Mouse (Mus musculus) layer of hippocampus, postnatal 25 days (tissue): Measurements from ENCODE around the gene Ppp1ca. TPM values are rescaled to one million over a fixed set of nuclear protein-coding genes. Genes with fewer than 3 reads are reported as not detected.
A peak's percentile ranks its signal among the peaks of the same experiment; 100 is the strongest.

Source experiments
- DNase-seq, 2 experiments: peaks; one replicate each; pipeline ENCODE4 v3.0.0; 2022; ENCODE audit warnings: mixed read lengths in 2 of 2, low spot score in 1 of 2; ENCODE audit errors: extremely low spot score in 1 of 2
- total RNA-seq, 2 experiments: library from RNA; stranded (reverse); gene quantifications; 2 replicates each; pipeline ENCODE4 v1.2.3; 2021

The Ppp1ca gene
- total RNA-seq, 2 experiments from 2014 or later = 259 to 293 TPM

DNA sequence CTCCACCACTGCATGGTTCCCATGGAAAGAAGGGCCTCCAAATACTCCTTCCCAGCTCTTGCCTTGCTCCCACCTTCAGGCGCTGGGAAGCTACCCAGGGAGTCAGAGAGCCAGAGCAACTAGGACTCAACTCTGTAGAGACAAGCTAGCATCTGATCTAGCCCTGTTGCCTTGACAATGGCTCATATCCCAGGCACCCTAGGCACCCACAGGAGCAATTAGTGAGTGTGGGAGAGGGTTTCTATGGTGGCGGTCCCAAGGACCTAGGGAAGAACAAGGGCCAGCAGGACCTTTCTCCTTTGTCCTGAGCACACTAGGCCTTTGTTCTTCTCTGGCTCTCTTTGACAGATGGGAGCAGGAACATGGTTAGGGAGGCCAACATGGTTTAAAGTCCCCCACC lies 8.2 kb upstream of the Ppp1ca start:
- no peak for DNase-seq

DNA sequence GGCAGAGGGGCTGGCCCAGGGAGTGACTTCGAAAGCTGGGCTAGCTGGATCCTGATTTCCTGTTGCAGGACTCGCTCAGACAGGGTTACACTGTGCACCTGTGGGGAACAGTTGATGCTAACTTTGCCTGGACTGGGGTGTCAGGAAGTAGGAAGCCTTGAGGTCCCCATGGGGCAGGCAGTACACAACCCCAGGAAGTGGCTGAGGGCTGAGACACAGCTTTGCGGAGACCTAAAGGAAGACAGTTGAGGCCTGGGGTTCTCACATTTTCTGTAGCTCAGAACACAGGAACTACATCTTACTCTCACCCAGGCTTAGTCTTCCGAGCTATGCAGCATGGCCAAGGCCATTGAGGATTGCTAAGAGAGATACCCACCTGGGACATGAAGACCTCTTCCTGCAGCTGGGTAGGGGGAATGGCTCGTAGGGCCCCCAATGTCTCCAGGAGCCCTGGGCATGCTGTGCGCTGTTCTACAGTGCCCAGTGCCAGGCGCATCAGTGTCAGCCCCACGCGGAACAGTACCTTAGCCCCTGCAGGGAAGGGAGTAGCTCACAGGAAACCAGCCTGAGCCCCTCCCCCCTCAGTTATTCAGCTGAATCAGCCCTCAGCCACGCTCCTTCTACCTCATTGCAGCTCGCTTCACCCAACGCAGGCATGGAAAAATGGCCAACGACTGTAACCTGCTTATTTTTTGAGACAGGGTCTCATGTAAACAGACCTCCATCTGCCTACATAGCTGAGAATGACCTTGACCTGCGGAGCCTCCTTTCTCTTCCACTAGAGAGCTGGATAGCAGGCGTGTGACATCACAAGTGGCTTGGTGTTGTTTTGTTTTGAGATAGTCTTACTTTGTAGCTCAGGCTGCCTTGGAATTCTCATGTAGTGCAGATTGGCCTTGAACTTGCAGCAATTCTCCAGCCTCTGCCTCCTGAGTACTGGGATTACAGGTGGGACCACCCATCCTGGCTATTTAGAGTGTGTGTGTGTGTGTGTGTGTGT lies 6.6 kb upstream of the Ppp1ca start:
- no peak for DNase-seq

DNA sequence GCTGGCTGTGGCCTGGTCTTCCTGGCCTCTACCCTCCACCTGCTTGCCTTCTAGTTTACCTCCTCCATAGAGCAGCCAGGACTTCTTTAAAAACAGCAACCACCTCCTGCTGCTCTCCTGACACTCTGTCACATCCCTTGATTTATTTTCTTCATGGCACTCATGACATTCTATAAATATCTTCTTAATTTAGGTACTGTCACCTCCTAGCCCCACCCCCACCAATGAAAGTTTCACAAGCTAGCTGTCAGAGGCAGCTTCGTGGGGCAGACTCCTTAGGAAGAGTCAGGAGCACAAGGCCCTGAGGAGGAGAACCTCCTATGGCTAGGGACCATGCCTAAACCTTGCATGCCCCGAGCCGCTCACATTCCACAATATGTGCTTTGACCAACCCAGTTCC lies 4.6 kb upstream of the Ppp1ca start:
- DNase-seq = no peak

DNA sequence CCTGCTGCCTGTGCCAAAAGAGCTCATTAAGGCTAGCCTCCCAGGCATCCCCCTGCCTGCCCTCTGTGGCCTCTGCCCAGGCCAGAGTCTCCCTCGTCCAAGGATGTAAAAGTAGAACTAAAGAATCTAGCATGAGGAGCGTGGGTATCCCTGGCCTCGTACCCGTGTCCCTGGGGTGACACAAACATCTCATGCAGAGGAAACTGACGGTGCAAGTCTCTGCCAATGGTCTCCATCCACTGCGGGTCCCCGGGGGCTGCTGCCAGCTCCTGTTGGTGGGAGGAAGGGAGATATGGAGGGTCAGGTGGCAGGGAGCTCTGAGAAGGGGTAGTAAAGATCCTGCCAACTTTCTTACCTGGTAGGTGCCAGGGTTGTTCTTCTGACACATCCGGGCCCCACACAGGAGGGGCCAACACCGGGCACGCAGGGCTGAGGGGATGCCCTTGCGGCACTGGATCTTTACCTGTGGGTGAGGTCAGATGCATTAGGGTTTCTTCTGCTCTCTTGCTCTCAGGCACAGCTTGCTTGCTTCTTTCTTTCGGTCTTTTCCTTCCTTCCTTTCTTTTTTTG lies 2.7 kb upstream of the Ppp1ca start:
- no peak for DNase-seq

DNA sequence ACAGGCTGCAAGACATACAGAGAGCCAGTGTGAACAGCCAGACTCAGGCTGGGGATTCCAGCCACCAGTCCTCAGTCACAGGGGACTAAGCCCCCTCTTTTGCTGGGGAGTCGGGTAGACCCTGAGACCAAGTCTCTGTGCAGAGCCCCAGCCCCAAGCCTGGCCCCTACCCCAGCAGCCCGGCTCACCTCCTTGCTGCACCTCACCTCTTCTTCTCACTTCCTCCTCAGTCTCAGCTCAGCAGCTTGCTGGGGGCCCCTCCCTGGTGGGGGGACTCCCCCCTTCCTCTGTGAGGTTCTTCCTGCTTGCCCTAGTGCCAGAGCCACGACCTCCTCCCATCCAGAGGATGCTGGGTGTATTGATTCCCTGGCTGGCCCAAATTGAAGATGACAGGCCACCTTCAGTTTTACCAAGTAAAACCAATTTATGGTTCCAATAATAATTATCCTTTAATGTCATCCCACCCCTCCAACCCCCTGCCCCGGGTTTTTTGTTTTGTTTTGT lies 982 bp upstream of the Ppp1ca start, which contains the start of gene Tbc1d10c:
Gene Tbc1d10c (minus strand): TSS at position 454 of the 504 bp plus-strand sequence.
- no peak for DNase-seq

DNA sequence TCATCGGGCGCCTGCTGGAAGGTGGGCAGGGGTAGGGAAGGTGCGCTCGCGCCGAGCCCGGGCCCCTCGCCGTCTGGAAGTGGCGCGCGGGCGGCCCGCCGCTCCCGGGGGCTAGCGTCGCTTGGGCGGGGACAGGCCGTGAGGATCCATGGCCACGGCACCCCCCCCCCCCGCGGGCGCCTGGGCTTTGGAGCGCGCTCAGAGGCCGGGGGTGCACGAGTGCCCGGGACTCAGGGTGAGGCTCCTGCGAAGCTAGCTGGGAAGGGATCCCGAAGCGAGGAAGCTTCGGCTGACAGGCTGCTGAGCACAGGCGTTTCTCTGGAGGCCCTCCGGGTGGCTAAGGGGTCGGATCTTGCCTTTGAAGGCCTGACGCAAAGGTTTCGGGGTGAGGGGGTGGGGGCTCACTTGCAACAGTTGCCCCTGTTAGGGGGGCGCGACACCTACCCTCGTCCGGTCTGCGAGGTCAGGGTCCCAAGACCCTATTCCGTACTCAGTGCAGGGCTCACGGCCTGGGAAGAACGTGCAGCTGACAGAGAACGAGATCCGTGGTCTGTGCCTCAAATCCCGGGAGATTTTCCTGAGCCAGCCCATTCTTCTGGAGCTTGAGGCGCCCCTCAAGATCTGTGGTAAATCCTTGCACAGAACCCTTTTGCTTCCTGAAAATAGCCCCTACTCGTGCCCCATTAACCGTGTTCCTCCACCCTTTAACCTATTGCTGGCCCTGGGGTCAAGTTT lies 553 bp downstream of the Ppp1ca start:
- no peak for DNase-seq

DNA sequence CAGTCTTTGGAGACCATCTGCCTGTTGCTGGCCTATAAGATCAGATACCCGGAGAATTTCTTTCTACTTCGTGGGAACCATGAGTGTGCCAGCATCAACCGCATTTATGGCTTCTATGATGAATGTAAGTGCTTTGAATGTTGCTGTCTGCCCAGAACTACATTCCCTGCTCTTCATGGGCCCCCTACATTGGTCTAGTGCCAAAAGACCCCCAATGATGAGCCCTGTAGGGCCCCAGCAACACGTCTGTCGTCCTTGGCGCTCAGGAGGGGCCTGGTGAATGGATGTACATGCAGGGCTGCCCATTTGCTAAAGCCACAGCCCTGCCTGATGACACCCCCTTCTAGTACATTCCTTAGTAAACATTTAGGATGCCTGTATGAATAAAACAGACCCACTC lies 1.3 kb downstream of the Ppp1ca start:
- DNase-seq = no peak

DNA sequence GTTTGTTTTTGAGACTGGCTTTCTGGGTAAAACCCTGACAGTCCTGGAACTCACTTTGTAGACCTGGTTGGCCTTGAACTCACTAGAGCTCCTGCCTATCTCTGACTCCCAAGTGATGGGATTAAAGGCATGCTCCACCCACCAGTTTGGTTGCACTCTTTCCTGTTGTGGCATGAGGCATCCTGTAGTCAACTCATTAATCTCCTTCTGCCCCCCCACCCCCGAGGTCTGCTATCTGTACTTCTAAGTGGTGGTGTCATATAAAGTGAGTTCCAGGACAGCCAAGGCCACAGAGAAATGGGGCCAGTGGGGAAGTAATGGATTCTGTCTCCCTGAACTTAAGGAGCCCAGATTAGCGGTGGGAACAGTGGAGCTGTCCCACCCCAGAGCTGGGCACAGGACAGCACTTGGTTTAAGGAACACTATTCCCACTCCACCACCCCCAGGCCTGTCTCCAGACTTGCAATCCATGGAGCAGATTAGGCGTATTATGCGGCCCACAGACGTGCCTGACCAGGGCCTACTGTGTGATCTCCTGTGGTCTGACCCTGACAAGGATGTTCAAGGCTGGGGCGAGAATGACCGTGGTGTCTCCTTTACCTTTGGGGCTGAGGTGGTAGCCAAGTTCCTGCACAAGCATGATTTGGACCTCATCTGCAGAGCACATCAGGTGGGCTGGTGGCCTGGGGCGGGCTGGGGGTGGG lies 2.3 kb downstream of the Ppp1ca start:
- no peak for DNase-seq

DNA sequence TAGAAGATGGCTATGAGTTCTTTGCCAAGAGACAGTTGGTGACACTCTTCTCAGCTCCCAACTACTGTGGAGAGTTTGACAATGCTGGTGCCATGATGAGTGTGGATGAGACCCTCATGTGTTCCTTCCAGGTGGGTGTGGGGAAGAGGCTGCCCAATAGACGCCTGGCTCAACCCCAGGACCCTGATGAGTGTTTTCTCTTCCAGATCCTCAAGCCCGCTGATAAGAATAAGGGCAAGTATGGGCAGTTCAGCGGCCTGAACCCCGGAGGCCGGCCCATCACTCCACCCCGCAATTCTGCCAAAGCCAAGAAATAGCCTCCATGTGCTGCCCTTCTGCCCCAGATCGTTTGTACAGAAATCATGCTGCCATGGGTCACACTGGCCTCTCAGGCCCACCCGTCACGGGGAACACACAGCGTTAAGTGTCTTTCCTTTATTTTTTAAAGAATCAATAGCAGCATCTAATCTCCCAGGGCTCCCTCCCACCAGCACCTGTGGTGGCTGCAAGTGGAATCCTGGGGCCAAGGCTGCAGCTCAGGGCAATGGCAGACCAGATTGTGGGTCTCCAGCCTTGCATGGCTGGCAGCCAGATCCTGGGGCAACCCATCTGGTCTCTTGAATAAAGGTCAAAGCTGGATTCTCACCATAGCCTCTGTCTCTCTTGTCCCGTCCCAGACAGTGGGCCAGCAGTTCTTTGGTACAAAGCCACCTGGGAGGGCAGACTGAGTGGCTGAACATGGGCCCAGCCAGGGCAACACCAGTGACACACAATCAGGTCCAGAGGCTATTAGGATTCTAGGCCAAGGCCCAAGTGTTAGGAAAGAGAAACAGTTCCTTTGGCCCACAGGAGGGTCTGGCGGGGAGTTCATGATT lies 3.1 kb downstream of the Ppp1ca start:
- no peak for DNase-seq

DNA sequence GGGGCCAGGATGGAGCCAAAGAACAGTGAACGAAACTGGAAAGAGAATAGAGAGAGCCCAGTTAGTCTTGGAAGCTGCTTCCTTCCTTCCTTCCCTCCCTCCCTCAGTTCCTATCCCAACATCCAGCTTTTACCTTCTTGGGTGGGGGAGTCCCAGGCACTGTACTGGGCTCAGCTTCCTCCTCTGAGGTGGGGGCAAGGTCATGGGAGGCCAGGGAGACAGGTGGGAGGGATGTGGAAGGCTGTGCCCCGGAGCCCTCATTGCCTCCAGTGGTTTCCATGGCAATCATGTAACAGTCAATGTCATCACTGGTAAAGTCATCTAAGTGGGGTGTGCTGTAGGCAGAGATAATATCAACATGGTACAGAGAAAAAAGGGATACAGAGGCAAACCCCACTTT lies 4.2 kb downstream of the Ppp1ca start:
- DNase-seq = no peak

DNA sequence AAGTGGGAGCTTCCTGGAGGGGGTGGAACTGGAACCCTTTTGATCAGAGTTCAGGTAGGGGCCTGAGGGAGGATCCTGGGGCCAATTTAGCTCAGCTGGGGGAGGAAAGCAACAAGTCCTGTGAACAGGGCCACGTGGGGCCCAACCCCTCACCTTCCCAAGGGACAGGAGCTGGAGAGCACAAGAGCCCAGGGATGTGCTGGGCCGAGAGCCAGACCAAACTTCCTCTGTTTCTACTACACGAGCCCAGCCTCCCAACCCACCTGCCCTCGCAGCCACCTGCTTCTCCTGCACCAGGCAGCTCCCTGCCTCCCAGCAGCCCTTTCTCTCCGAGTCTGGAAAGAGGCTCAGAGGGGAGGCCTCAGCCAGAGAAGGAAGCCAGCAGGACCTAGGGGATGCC lies 4.7 kb downstream of the Ppp1ca start:
- DNase-seq = no peak

DNA sequence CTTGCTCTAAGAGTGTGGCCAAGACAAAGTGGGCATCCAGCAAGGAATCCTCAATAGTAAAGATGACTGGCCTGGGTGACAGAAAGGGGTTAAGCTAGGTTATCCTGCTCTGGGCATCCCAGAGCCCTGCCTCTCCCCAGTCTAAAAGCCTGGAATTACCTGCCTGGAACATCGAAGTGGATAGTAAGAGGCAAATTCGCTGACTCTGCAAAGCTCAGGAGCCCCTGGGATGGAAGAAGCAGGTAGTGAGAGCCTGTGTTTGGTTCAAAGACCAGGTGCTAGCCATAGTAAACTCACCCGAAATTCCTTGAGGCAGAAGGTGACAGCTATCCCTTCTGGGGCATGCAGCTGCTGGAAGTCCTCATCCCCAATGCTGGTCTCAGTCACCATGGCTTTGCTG lies 5.3 kb downstream of the Ppp1ca start:
- no peak for DNase-seq

DNA sequence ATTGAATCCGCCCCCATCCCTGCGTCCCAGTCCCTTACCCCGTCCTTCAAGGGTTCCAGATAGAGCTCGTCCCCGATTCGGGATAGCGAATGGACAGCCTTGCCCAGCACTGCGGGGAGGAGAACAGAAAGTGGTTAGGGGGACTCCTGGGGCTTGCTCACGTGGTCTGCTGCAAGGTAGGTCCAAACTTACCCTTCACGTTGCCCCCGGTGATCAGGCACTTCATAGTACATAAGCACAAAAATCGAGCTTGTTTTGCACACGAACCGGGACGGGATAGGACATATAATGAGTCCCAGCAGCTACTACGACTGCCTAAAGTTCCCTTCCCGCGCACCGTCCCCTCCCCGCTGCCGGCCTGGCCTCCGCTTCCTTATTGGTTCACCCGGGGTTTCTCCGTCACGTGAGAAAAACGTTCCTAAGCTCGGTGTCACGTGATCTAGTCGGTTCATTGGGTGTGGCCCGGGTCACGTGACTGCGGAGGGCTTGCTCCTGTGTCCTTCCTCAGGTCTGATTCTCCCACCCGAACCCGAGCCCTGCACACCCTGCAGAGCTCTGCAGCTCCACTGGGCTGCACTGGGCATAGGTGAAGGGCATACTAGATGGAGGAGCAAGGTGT lies 9.5 kb downstream of the Ppp1ca start, which contains the start of gene Rad9a:
Gene Rad9a (minus strand): TSS at position 372 of the 619 bp plus-strand sequence.
- DNase-seq = peak; percentile 78 to 88

DNA sequence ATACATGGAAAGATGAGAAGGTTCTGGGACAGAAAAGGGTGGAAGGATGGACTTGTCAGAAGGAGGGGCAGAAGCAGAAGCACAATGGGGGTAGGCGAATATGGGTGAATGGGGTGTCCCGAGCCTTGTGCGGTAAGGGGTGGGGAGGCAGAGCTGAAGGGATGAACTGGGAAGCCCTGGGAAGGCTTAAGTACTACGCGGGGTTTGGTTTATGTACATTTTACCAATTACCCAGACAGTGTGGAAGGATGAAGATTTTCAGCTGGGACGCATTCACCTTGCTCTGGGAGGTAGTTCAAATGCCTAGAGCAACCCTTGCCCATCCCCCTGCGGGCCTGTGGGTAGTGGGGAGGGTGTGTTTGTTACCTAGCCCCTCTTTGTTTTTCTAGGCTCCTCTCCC lies 10.3 kb downstream of the Ppp1ca start:
- DNase-seq = no peak

DNA sequence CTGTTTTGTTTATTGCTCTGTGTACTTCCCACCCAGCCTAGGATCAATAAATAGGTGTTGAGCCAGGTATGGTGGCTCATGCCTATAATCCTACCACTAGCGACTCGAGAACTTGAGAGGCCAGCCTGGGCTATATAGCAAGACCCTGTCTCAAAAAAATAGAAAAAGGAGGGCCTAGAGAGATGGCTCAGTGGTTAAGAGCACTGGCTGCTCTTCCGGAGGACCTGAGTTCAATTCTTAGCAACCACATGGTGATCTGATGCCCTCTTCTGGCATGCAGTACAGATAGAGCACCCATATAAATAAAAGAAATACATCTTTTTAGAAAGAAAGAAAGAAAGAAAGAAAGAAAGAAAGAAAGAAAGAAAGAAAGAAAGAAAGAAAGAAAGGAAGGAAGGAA lies 11.3 kb downstream of the Ppp1ca start:
- DNase-seq = no peak

DNA sequence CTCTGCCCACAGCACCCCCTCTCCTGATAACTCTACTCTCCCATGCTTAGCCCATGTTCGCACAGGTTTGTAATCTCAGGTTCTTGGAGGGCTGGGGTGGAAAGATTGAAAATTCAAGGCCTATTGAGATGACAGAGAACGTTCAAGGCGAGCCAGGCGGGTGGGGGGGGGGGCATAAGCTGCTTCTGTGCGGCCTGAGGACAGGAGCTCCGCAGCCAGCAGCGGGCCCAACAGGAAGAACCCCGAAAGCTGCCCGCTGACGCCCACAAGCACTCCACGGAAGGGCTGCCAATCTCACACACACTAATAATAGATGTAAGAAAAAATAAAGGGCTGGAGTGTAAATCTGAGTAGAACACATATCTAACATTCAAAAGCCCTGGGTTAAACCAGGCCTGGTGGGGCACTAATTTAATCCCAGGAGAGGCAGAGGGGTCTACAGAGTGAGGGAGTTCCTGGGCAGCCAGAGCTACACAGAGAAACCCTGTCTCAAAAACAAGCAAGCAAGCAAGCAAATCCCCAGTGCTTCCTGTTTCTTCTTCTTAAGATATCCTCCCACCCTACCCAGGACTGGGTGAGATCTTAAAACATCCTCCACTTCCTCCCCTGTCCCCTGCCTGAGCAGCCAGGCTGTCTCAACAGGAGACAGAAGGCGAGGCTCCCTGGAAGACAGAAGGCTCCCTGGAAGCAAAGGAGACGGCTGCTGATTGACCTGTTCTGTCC lies 11.9 kb downstream of the Ppp1ca start:
- no peak for DNase-seq

DNA sequence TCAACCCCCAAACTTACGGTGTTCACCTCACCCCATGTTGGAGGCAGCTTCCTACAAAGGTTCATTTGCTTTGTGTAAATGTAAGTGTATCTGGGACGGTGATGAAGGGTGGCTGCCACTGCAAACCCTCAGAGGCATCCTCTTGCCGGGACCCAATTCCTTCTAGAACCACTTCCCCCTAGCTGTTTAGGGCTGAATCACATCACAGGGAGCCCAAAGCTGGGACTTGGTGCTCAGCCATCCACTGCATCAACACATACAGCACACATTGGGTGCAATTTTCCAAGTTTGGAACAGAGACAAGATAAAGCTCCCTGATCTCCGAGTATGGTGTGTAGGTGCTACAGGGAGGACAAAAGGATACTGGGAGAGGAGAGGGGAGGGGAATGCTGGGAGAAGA lies 13.0 kb downstream of the Ppp1ca start:
- no peak for DNase-seq

DNA sequence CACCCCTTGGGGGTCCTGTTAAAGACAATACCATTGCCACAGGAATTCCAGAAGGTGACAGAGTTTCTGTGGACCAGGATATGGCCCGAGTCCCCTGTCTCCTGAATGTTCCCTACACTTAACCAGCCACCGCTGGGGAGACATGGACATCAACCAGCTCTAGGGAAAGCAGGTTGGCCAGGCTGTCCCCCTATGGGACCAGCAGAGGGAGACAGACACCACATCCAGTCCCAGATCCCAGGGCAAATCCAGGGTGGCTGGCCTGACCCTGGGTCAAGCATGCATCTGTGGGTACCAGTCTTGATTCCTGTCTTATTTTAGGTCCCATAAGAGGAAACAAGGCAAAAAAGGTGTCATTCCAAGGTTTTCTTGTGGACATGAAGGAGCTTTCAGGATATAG lies 15.1 kb downstream of the Ppp1ca start:
- peak; percentile 46 to 53 for DNase-seq
